Mouse (Mus musculus) midbrain, embryonic 11.5 days (tissue): ENCODE measurements around the gene Rac2. TPM values are rescaled to one million over a fixed set of nuclear protein-coding genes. Genes with fewer than 3 reads are reported as not detected.

Experiments used
- ATAC-seq: fragments of 200-750 bp; cut with Nextera tagmentation; 2 replicates; pipeline ENCODE4 v1.8.0; 2017; ENCODE audit warnings: moderate TSS enrichment, moderate library complexity; ENCODE audit not compliant: low FRiP score
- DNase-seq: peaks from one replicate; pipeline ENCODE4 v3.0.0; 2015; ENCODE audit warnings: low spot score; ENCODE audit errors: missing footprints
- H3K27ac ChIP-seq: fragments of 300-500 bp; sonication (generic); 2 replicates; pipeline ENCODE4 v1.5.1; 2014; ENCODE audit warnings: low read depth, low read length
- H3K27me3 ChIP-seq: fragments of 300-500 bp; sonication (generic); 2 replicates; pipeline ENCODE4 v1.6.1; 2014; ENCODE audit warnings: mild to moderate bottlenecking, low read length, moderate library complexity, mixed read lengths; ENCODE audit not compliant: control insufficient read depth, insufficient read depth
- H3K36me3 ChIP-seq: fragments of 300-500 bp; sonication (generic); 2 replicates; pipeline ENCODE4 v1.6.1; 2014; ENCODE audit warnings: mild to moderate bottlenecking, low read length, moderate library complexity, mixed read lengths; ENCODE audit not compliant: control insufficient read depth, insufficient read depth
- H3K4me1 ChIP-seq: fragments of 300-500 bp; sonication (generic); 2 replicates; pipeline ENCODE4 v1.6.1; 2014; ENCODE audit warnings: low read length; ENCODE audit not compliant: control insufficient read depth, insufficient read depth
- H3K4me2 ChIP-seq: fragments of 300-500 bp; sonication (generic); 2 replicates; pipeline ENCODE4 v1.6.1; 2014; ENCODE audit warnings: mild to moderate bottlenecking, moderate library complexity
- H3K4me3 ChIP-seq: fragments of 300-500 bp; sonication (generic); 2 replicates; pipeline ENCODE4 v1.5.1; 2014; ENCODE audit warnings: low read depth, low read length
- H3K9ac ChIP-seq: fragments of 300-500 bp; sonication (generic); 2 replicates; pipeline ENCODE4 v1.6.1; 2014; ENCODE audit warnings: low read length
- H3K9me3 ChIP-seq: fragments of 300-500 bp; sonication (generic); 2 replicates; pipeline ENCODE4 v1.6.1; 2016; ENCODE audit warnings: low read length; ENCODE audit not compliant: control insufficient read depth
- WGBS: fragments of 180-500 bp; shearing (Covaris S2); extraction: QIAGEN DNeasy Blood & Tissue Kit; methylation state at CpG from one replicate; pipeline ENCODE4 v1.1.7; 2014; 5-methylcytosine and 5-hydroxymethylcytosine counted together
- polyA plus RNA-seq: library from polyadenylated mRNA; unstranded; fragments of >200 nt; fragmentation: Nextera tagmentation; extraction: Ambion mirVana; gene quantifications from 2 replicates; pipeline ENCODE4 v1.2.1, GENCODE M21; 2014

Rac2 gene
- polyA plus RNA-seq, 1 experiment from 2014 or later = 8.5 TPM

DNA sequence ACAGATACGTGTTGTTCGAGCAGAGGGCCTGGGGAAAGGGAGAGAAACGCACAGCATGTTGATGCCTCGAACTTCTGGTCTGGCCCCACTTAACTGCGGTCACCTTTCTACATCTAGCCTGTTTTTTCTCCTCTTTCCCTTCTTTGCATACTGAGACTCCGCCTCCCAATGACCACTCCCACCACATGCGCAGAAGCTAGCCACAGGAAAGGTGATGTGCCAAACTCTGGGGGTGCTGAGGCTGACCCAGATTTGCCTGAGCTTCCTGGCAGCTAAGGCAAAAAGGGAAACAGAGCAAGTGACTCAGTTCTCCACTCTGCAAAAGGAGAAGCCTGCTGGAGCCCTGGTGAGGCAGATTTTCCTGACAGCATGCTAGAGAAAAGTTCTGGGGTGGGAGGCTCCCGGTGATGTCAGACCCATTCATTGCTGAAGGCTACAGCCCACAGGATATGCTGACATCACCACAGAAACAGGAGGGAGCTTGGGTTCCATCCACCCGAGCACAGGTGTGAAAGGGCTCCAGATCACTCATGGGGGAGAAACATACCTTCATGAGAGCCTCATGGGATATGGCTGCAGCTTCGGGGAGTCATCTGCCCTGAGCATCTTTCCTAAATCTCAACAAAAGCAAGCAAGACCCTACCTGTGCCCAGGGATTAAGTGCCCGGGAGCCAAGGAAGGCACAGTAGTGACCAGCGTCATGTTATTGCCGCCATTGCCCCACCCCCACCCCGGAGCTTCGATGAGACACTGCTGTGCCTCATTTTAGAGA is 19.3 kb upstream of the Rac2 start:
- Histone ChIP-seq H3K4me2 (no peak overlapping the region), H3K4me1 (no peaks in the 10 kb centered on the region), H3K36me3 (no peaks in the 10 kb centered on the region), H3K9me3 (no peaks in the 10 kb centered on the region), H3K27ac (no peak overlapping the region), H3K4me3 (no peak overlapping the region), H3K27me3 (no peaks in the 10 kb centered on the region), H3K9ac (no peak overlapping the region)
- no peak for ATAC-seq
- 70% methylated on average over 15 of the region's 15 CpGs for WGBS
- DNase-seq = no peak

GRCm38 (mm10) chr15:78590785-78591184 is 18.2 kb upstream of the Rac2 start:
- H3K9me3 ChIP-seq = no peaks in the 10 kb centered on the region
- H3K27me3 ChIP-seq = no peaks in the 10 kb centered on the region
- H3K9ac ChIP-seq = no peak overlapping the region
- H3K36me3 ChIP-seq = no peaks in the 10 kb centered on the region
- no peak overlapping the region for H3K27ac ChIP-seq
- H3K4me2 ChIP-seq = no peak overlapping the region
- H3K4me3 ChIP-seq = no peak overlapping the region
- DNase-seq (no peak), ATAC-seq (no peak)
- WGBS = 80% methylated on average over 6 of the region's 6 CpGs
- no peaks in the 10 kb centered on the region for H3K4me1 ChIP-seq

DNA sequence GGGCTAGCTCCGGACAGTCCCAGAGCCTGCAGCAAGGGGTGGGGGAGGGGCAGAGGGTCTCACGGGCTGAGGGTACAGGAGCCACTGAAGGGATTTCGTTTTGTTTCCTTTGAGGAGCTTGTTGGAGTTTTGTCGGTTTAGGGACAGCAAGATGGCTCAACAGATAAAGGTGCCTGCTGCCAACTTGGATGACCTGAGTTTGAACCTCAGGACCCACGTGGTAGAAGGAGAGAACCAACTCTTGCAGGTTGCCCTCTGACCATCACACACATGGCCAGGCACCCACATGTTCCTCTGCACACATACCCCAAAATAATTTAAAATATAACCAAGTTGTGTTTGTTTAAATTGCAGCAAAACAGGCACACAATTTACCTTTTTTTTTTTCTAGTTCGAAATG is 17.4 kb upstream of the Rac2 start:
- Histone ChIP-seq H3K4me2 (no peak overlapping the region), H3K4me3 (no peak overlapping the region), H3K36me3 (no peaks in the 10 kb centered on the region), H3K4me1 (no peaks in the 10 kb centered on the region), H3K9me3 (no peaks in the 10 kb centered on the region), H3K27ac (no peak overlapping the region), H3K9ac (no peak overlapping the region), H3K27me3 (no peaks in the 10 kb centered on the region)
- no peak for DNase-seq
- no peak for ATAC-seq
- WGBS = 81% methylated on average over 6 of the region's 6 CpGs

- 92% methylated on average over 4 of the region's 4 CpGs for WGBS
- no peaks in the 10 kb centered on the region; the same call in 1 of the 2 replicates for H3K9me3 ChIP-seq
- no peak for ATAC-seq
These were observed 16.3 kb upstream of the Rac2 start for GRCm38 (mm10) chr15:78588900-78589299.

DNA sequence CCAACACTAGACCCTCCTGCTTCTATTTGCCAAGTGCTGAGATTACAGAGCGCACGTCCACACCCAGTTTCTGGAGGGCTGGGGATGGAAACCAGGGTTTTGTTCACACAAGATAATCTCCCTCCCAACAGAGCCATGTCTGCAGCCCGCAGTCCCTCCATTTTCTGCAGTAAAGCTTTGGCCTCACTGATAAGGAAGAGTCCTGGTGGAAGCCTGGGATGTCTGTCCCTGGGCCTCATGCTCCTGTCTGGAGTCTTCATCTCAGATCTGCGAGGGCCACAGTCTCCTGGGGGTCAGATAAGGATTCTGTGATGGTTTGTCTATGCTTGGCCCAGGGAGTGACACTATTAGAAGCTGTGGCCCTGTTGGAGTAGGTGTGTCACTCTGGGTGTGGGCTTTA is 15.5 kb upstream of the Rac2 start:
- DNase-seq (no peak), ATAC-seq (no peak)
- 77% methylated on average over 4 of the region's 4 CpGs for WGBS
- Histone ChIP-seq H3K9me3 (no peaks in the 10 kb centered on the region; the same call in 1 of the 2 replicates), H3K4me1 (no peaks in the 10 kb centered on the region), H3K4me3 (no peak overlapping the region), H3K36me3 (no peaks in the 10 kb centered on the region), H3K27me3 (no peaks in the 10 kb centered on the region), H3K27ac (no peak overlapping the region), H3K4me2 (no peak overlapping the region), H3K9ac (no peak overlapping the region)

More at GRCm38 (mm10) chr15:78588900-78589299, 16.3 kb upstream of the Rac2 start:
- no peak overlapping the region for H3K4me3 ChIP-seq
- no peak overlapping the region for H3K9ac ChIP-seq
- H3K36me3 ChIP-seq = no peaks in the 10 kb centered on the region
- H3K4me1 ChIP-seq = no peaks in the 10 kb centered on the region
- no peak overlapping the region for H3K4me2 ChIP-seq
- no peak overlapping the region for H3K27ac ChIP-seq
- H3K27me3 ChIP-seq = no peaks in the 10 kb centered on the region
- no peak for DNase-seq

- Histone ChIP-seq H3K4me1 (no peaks in the 10 kb centered on the region), H3K9ac (no peak overlapping the region), H3K27ac (no peak overlapping the region), H3K4me2 (no peak overlapping the region), H3K27me3 (no peaks in the 10 kb centered on the region), H3K4me3 (no peak overlapping the region), H3K36me3 (no peaks in the 10 kb centered on the region), H3K9me3 (no peaks in the 10 kb centered on the region; the same call in 1 of the 2 replicates)
- ATAC-seq (peak; percentile 84), DNase-seq (peak; percentile 98)
- whole genome bisulfite sequencing = 56% methylated on average over 18 of the region's 18 CpGs
These were observed 14.7 kb upstream of the Rac2 start for GRCm38 (mm10) chr15:78587050-78587994.

- Histone ChIP-seq H3K27me3 (no peaks in the 10 kb centered on the region), H3K9ac (no peak overlapping the region), H3K9me3 (no peaks in the 10 kb centered on the region; the same call in 1 of the 2 replicates), H3K4me2 (no peak overlapping the region), H3K4me1 (peaks cover 10% of the 10 kb centered on the region), H3K4me3 (no peak overlapping the region), H3K36me3 (no peaks in the 10 kb centered on the region), H3K27ac (no peak overlapping the region)
- no peak for DNase-seq
- no peak for ATAC-seq
- WGBS = 88% methylated on average over 7 of the region's 7 CpGs
These were observed 12.8 kb upstream of the Rac2 start for GRCm38 (mm10) chr15:78585404-78585803.

- H3K4me1 ChIP-seq = peaks cover 16% of the 10 kb centered on the region
- H3K4me2 ChIP-seq = no peak overlapping the region
- H3K27me3 ChIP-seq = no peaks in the 10 kb centered on the region
- H3K36me3 ChIP-seq = no peaks in the 10 kb centered on the region
- DNase-seq = no peak
- no peaks in the 10 kb centered on the region; the same call in 1 of the 2 replicates for H3K9me3 ChIP-seq
- H3K9ac ChIP-seq = no peak overlapping the region
- no peak overlapping the region for H3K27ac ChIP-seq
- ATAC-seq = no peak
- WGBS = 22% methylated on average over 11 of the region's 11 CpGs
- H3K4me3 ChIP-seq = no peak overlapping the region
These were observed 10.8 kb upstream of the Rac2 start for GRCm38 (mm10) chr15:78583352-78583751.

GRCm38 (mm10) chr15:78576284-78576810 is 3.8 kb upstream of the Rac2 start:
- DNase-seq (no peak), ATAC-seq (no peak)
- H3K4me1 ChIP-seq = peaks cover 12% of the 10 kb centered on the region
- H3K27me3 ChIP-seq = no peaks in the 10 kb centered on the region
- H3K4me3 ChIP-seq = no peak overlapping the region
- no peak overlapping the region for H3K4me2 ChIP-seq
- WGBS = 62% methylated on average over 4 of the region's 4 CpGs
- H3K9ac ChIP-seq = no peak overlapping the region
- H3K36me3 ChIP-seq = no peaks in the 10 kb centered on the region
- no peak overlapping the region for H3K27ac ChIP-seq
- no peaks in the 10 kb centered on the region for H3K9me3 ChIP-seq
